Mouse (Mus musculus) MEL (cell line): ENCODE measurements at regions not wholly inside any gene's neighbourhood (a gene's known extent, or its start where the extent isn't known, plus 50 kb on each side); places are given as distances from the start of the nearest gene placed in this dataset.

Experiments used
- DNase-seq: peaks from one replicate; pipeline ENCODE4 v3.0.0; 2011; ENCODE audit warnings: low read depth, low spot score
- H3K27ac ChIP-seq: 2 replicates; pipeline ENCODE4 v1.5.1; 2012; ENCODE audit warnings: low read depth, mild to moderate bottlenecking, control low read depth, low read length, moderate library complexity; ENCODE audit not compliant: control insufficient read depth
- H3K27me3 ChIP-seq, 2 experiments: fragments of 150-350 bp in 1 of 2; sonication (generic) in 1 of 2; 2 replicates each; pipeline ENCODE4 v1.6.1; 2012; ENCODE audit warnings: low read length in 2 of 2, mild to moderate bottlenecking in 2 of 2, improper control_type of control experiment in 1 of 2, moderate library complexity in 1 of 2; ENCODE audit not compliant: insufficient read depth in 2 of 2, control insufficient read depth in 1 of 2
- H3K36me3 ChIP-seq, 2 experiments: 2 replicates each; pipeline ENCODE4 v1.6.1; 2012 to 2014; ENCODE audit warnings: low read length in 2 of 2, improper control_type of control experiment in 1 of 2, inconsistent platforms in 1 of 2, mild to moderate bottlenecking in 1 of 2; ENCODE audit not compliant: insufficient read depth in 2 of 2, control insufficient read depth in 1 of 2
- H3K4me1 ChIP-seq, 2 experiments: fragments of 150-350 bp in 1 of 2; sonication (generic) in 1 of 2; 2 replicates each; pipeline ENCODE4 v1.6.1; 2012; ENCODE audit warnings: low read length in 2 of 2, improper control_type of control experiment in 1 of 2, mild to moderate bottlenecking in 1 of 2; ENCODE audit not compliant: insufficient read depth in 2 of 2, control insufficient read depth in 1 of 2
- H3K4me3 ChIP-seq, 2 experiments: fragments of 150-350 bp in 1 of 2; sonication (generic) in 1 of 2; 2 replicates each; pipeline ENCODE4 v1.5.1; 2012; ENCODE audit warnings: low read depth in 2 of 2, low read length in 2 of 2, mild to moderate bottlenecking in 2 of 2, moderate library complexity in 2 of 2, control low read depth in 1 of 2, improper control_type of control experiment in 1 of 2; ENCODE audit not compliant: control insufficient read depth in 1 of 2, insufficient read depth in 1 of 2
- H3K79me2 ChIP-seq: 2 replicates; pipeline ENCODE4 v1.6.1; 2012; ENCODE audit warnings: mild to moderate bottlenecking, low read length, moderate library complexity; ENCODE audit not compliant: control insufficient read depth, poor library complexity, insufficient read depth
- H3K9ac ChIP-seq: 2 replicates; pipeline ENCODE4 v1.6.1; 2012; ENCODE audit warnings: low read depth, mild to moderate bottlenecking, control low read depth, low read length, moderate library complexity; ENCODE audit not compliant: control insufficient read depth, poor library complexity, severe bottlenecking
- H3K9me3 ChIP-seq: fragments of 150-350 bp; sonication (generic); replicated peaks from 2 replicates; pipeline ENCODE4 v1.6.1; 2012; ENCODE audit warnings: mild to moderate bottlenecking, low read length, improper control_type of control experiment, moderate library complexity; ENCODE audit not compliant: insufficient read depth
- BHLHE40 ChIP-seq: IDR thresholded peaks from 2 replicates; pipeline ENCODE4 v1.6.1; 2012; ENCODE audit warnings: low read depth, mild to moderate bottlenecking, inconsistent platforms, low read length, improper control_type of control experiment, borderline replicate concordance
- CHD1 ChIP-seq: IDR thresholded peaks from 2 replicates; pipeline ENCODE4 v1.6.1; 2012; ENCODE audit warnings: low read depth, mild to moderate bottlenecking, inconsistent platforms, low read length, improper control_type of control experiment
- CHD2 ChIP-seq: IDR thresholded peaks from 2 replicates; pipeline ENCODE4 v1.6.1; 2011; ENCODE audit warnings: low read length, improper control_type of control experiment
- CTCF ChIP-seq, 3 experiments: IDR thresholded peaks in 2 of 3; conservative IDR thresholded peaks in 1 of 3; 2 replicates each; pipeline ENCODE4 v1.5.1; 2011 to 2012; ENCODE audit warnings: low read length in 3 of 3, low read depth in 2 of 3, mild to moderate bottlenecking in 2 of 3, improper control_type of control experiment in 1 of 3, inconsistent platforms in 1 of 3, mixed read lengths in 1 of 3, moderate library complexity in 1 of 3; ENCODE audit not compliant: control insufficient read depth in 1 of 3, insufficient read depth in 1 of 3, poor library complexity in 1 of 3, severe bottlenecking in 1 of 3
- ELF1 ChIP-seq: IDR thresholded peaks from 2 replicates; pipeline ENCODE4 v1.6.1; 2014; ENCODE audit warnings: low read depth, mild to moderate bottlenecking, inconsistent platforms, low read length, improper control_type of control experiment, moderate library complexity
- GABPA ChIP-seq: IDR thresholded peaks from 2 replicates; pipeline ENCODE4 v1.6.1; 2012; ENCODE audit warnings: low read depth, mild to moderate bottlenecking, inconsistent platforms, low read length, improper control_type of control experiment, moderate library complexity
- HCFC1 ChIP-seq: IDR thresholded peaks from 2 replicates; pipeline ENCODE4 v1.6.1; 2012; ENCODE audit warnings: low read depth, mild to moderate bottlenecking, inconsistent platforms, low read length, improper control_type of control experiment, moderate library complexity
- MAX ChIP-seq: IDR thresholded peaks from 2 replicates; pipeline ENCODE4 v1.6.1; 2011; ENCODE audit warnings: low read length, improper control_type of control experiment
- MAZ ChIP-seq: IDR thresholded peaks from 2 replicates; pipeline ENCODE4 v1.6.1; 2012; ENCODE audit warnings: low read depth, mild to moderate bottlenecking, inconsistent platforms, low read length, improper control_type of control experiment
- MEF2A ChIP-seq: IDR thresholded peaks from 2 replicates; pipeline ENCODE4 v1.6.1; 2014; ENCODE audit warnings: low read depth, mild to moderate bottlenecking, inconsistent platforms, low read length, improper control_type of control experiment; ENCODE audit not compliant: poor library complexity, insufficient replicate concordance, severe bottlenecking; ENCODE audit errors: extremely low read depth
- MXI1 ChIP-seq: IDR thresholded peaks from 2 replicates; pipeline ENCODE4 v1.6.1; 2011; ENCODE audit warnings: mild to moderate bottlenecking, low read depth, low read length, improper control_type of control experiment
- MYB ChIP-seq: IDR thresholded peaks from 2 replicates; pipeline ENCODE4 v1.6.1; 2011; ENCODE audit warnings: mild to moderate bottlenecking, low read depth, low read length, improper control_type of control experiment
- NELFE ChIP-seq: IDR thresholded peaks from 2 replicates; pipeline ENCODE4 v1.6.1; 2011; ENCODE audit warnings: low read depth, low read length, improper control_type of control experiment
- NRF1 ChIP-seq: IDR thresholded peaks from 2 replicates; pipeline ENCODE4 v1.6.1; 2014; ENCODE audit warnings: low read depth, mild to moderate bottlenecking, inconsistent platforms, low read length, improper control_type of control experiment, moderate library complexity; ENCODE audit not compliant: poor library complexity, insufficient read depth, severe bottlenecking
- POLR2AphosphoS5 ChIP-seq: IDR thresholded peaks from 2 replicates; pipeline ENCODE4 v1.6.1; 2012; ENCODE audit warnings: low read depth, borderline replicate concordance, mild to moderate bottlenecking, inconsistent platforms, low read length, moderate library complexity, mixed read lengths
- TAL1 ChIP-seq: IDR thresholded peaks from 2 replicates; pipeline ENCODE4 v1.6.1; 2012; ENCODE audit warnings: mild to moderate bottlenecking, inconsistent platforms, low read length, moderate library complexity, mixed read lengths
- USF2 ChIP-seq, 2 experiments: IDR thresholded peaks; 2 replicates each; pipeline ENCODE4 v1.6.1; 2011 to 2012; ENCODE audit warnings: improper control_type of control experiment in 2 of 2, low read length in 2 of 2, borderline replicate concordance in 1 of 2, inconsistent platforms in 1 of 2, low read depth in 1 of 2, mild to moderate bottlenecking in 1 of 2; ENCODE audit not compliant: insufficient read depth in 1 of 2
- ZMIZ1 ChIP-seq: IDR thresholded peaks from 2 replicates; pipeline ENCODE4 v1.6.1; 2012; ENCODE audit warnings: low read depth, mild to moderate bottlenecking, inconsistent platforms, low read length, improper control_type of control experiment, moderate library complexity
- ZNF384 ChIP-seq: IDR thresholded peaks from 2 replicates; pipeline ENCODE4 v1.6.1; 2012; ENCODE audit warnings: low read depth, mild to moderate bottlenecking, inconsistent platforms, low read length, improper control_type of control experiment

- Histone ChIP-seq H3K27ac (no peak overlapping the region), H3K9me3 (no peaks in the 10 kb centered on the region), H3K4me3 (no peak overlapping the region), H3K36me3 (no peaks in the 10 kb centered on the region), H3K79me2 (no peaks in the 10 kb centered on the region), H3K9ac (no peak overlapping the region), H3K4me1 (no peaks in the 10 kb centered on the region), H3K27me3 (no peaks in the 10 kb centered on the region)
- TF ChIP-seq NRF1 (no peak), NELFE (no peak), GABPA (no peak)
- DNase-seq = no peak
Observed at GRCm38 (mm10) chr17:60018752-60019323, 1005.7 kb upstream of the Nudt12 start.

GRCm38 (mm10) chr17:59997952-59998351 lies 984.8 kb upstream of the Nudt12 start:
- Histone ChIP-seq H3K9ac (no peak overlapping the region), H3K36me3 (no peaks in the 10 kb centered on the region), H3K27ac (no peak overlapping the region), H3K27me3 (no peaks in the 10 kb centered on the region), H3K9me3 (no peaks in the 10 kb centered on the region), H3K4me1 (no peaks in the 10 kb centered on the region), H3K79me2 (no peaks in the 10 kb centered on the region), H3K4me3 (no peak overlapping the region)
- TF ChIP-seq MEF2A = no peak
- no peak for TF ChIP-seq MXI1
- no peak for TF ChIP-seq CHD2
- no peak for TF ChIP-seq CHD1
- no peak for TF ChIP-seq MAZ
- TF ChIP-seq ZMIZ1 = no peak
- no peak for TF ChIP-seq BHLHE40
- no peak for TF ChIP-seq MYB
- no peak for TF ChIP-seq CTCF (IDR thresholded peaks at IDR 0.05 in 2 of 3, conservative IDR thresholded peaks at IDR 0.05 in 1 of 3; ENCODE audit: control insufficient read depth in 1 of 3, insufficient read depth in 1 of 3, low read depth in 2 of 3, low read length in 3 of 3, poor library complexity in 1 of 3, severe bottlenecking in 1 of 3)
- TF ChIP-seq HCFC1 = no peak
- no peak for TF ChIP-seq POLR2AphosphoS5
- no peak for TF ChIP-seq ZNF384
- no peak for TF ChIP-seq ELF1
- no peak for TF ChIP-seq MAX
- TF ChIP-seq NELFE = no peak
- TF ChIP-seq TAL1 = no peak
- no peak for TF ChIP-seq USF2 (IDR thresholded peaks at IDR 0.05; ENCODE audit: borderline replicate concordance in 1 of 2, insufficient read depth in 1 of 2, low read depth in 1 of 2, low read length in 2 of 2)
- DNase-seq = no peak
